Mouse (Mus musculus) left cerebral cortex, adult 11 months (tissue): ENCODE data around the gene Ctnnb1.

Experiments
- DNase-seq: peaks from one replicate; pipeline ENCODE4 v3.0.0; 2022; ENCODE audit warnings: low spot score

The Ctnnb1 gene

DNA sequence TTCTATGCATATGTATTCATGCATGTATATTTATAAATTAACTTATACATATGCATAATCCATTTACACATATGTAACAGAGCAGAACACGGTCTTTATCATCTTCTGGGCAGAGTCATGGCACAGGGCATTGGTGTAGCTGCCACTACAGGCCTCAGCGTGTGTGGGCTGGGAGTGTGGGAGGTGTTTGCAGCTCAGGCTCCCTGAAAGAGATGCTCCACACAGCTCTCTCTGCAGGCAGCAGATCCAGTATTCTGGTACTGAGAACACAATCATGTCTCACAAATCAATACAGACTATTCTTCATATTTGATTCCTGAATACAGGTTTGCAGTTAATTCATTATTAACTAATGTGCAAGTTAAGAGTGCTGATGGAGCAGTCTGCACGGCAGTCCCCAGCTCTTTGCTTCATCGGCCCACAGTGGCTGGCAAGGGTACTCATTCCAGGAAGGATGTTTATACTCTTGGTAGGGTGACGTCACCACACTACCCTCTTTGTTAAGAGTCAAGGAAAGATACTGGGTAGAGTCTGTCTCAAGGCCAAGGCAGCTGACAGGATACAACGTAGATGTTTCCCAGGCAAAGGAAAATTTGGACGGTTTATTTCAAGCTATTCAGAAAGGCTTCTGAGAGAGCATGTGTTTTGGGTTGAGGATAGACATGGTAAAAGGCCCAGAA, 71.8 kb downstream of the Ctnnb1 start:
- DNase-seq: peak; percentile 30

DNA sequence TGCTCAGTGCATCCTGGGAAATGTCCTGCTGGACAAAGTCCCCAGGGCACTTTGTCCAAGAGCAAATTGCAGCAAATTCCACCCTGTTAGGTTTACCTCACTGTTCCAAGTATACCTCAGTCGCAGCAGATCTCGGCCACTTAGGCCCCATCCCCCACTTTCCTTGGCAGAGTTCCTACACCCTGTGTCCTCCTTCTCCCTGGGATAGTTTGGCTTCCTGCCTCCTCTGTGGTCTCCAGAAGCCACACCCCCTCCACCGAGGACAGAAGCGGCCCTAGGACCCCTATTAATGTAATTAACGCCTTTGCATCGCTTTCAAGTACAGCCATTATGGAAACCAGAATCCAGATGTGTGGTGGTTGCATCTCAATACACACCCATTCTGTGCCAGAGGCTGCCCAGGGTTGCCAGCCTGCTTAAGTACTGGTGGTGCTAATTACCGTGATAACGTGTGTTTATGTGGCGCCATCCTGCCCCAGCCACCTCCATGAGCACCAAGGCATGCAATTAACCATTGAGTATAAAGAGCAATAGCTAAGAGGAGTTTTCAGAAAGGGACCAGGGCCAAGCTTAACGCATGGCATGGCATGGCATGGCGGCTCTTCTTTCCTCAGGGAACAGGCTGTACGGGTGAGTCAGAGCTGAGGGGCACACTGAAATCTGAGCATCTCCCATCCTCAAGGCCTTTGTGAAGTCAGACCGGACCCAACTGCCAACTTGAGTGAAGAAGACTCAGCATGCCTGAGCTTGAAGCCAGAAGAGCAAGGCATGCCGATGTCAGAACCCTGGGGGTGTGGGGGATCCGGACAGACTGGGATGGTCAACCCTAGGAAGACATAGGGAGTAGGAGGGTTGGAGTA, 72.9 kb downstream of the Ctnnb1 start:
- DNase-seq: no peak

- no peak for DNase-seq
Measured at GRCm38 (mm10) chr9:121005961-121006360, 76.9 kb downstream of the Ctnnb1 start.
